Comparison of ENCODE assay signal across 9 mouse cellular contexts in genomic region chr1:136126895-136127294, GRCm38 (mm10). TPM values are rescaled to one million over a fixed set of nuclear protein-coding genes. Genes with fewer than 3 reads are reported as not detected.
DNase-seq lines count a peak whose midpoint lies in the region; ATAC-seq lines count a peak whose summit lies in the region.
"Had no signal": no experiment of that assay in that cellular context is flagged by ENCODE, and none has a peak within 500 bp of the region (broad histone marks: within the 10 kb centered on the region; RNA-seq: fewer than 3 reads in every experiment).

No protein-coding gene starts in this region.

- no peak overlapping the region for H3K9ac ChIP-seq in limb, embryonic 15.5 days
- H3K9ac ChIP-seq: hindbrain, embryonic 15.5 days; neural tube, embryonic 12.5 days had no signal

- H3K9me3 ChIP-seq in limb, embryonic 15.5 days: no peaks in the 10 kb centered on the region
- H3K9me3 ChIP-seq: hindbrain, embryonic 15.5 days; neural tube, embryonic 12.5 days had no signal

- WGBS in limb, embryonic 15.5 days: 34% methylated on average over 10 of the region's 10 CpGs

- 0 out of 2 replicates have a peak overlapping the region, but pooled peaks have one; percentile 11 for H3K27ac ChIP-seq in limb, embryonic 15.5 days
- H3K27ac ChIP-seq: hindbrain, embryonic 15.5 days; neural tube, embryonic 12.5 days had no signal

- H3K4me2 ChIP-seq in limb, embryonic 15.5 days: no peak overlapping the region
- H3K4me2 ChIP-seq: hindbrain, embryonic 15.5 days; neural tube, embryonic 12.5 days had no signal

- DNase-seq in 416B (ENCODE audit: low read depth) (peak; percentile 84), MN1 (ENCODE audit: low spot score) (peak; percentile 68)
- DNase-seq in cerebellum, postnatal 14 days: no peak
- DNase-seq in cerebellum, adult 8-10 months: no peak
- DNase-seq in embryo, embryonic 9.5 days (ENCODE audit: extremely low spot score): no peak

- peaks cover 46% of the 10 kb centered on the region for H3K4me1 ChIP-seq in limb, embryonic 15.5 days

- H3K36me3 ChIP-seq in limb, embryonic 15.5 days: no peaks in the 10 kb centered on the region
- H3K36me3 ChIP-seq: hindbrain, embryonic 15.5 days; neural tube, embryonic 12.5 days had no signal

- H3K4me3 ChIP-seq in limb, embryonic 15.5 days: no peak overlapping the region
- H3K4me3 ChIP-seq: hindbrain, embryonic 15.5 days; neural tube, embryonic 12.5 days had no signal

- H3K27me3 ChIP-seq in limb, embryonic 15.5 days: no peaks in the 10 kb centered on the region
- H3K27me3 ChIP-seq: hindbrain, embryonic 15.5 days; neural tube, embryonic 12.5 days had no signal

- peak; percentile 31 for ATAC-seq in granulocyte monocyte progenitor cell, adult 5-6 weeks (replicated peaks; ENCODE audit: poor library complexity, severe bottlenecking)
- no peak for ATAC-seq in limb, embryonic 15.5 days (ENCODE audit: insufficient number of reproducible peaks, low FRiP score, low TSS enrichment, low read depth)

RNA-seq across cellular contexts. Expression of gene Kif21b, which starts 4.3 kb away (rescaled TPM):
- total RNA-seq in granulocyte monocyte progenitor cell, adult 5-6 weeks (2014; fragmentation: Nextera tagmentation): 10.8 and 12.4 TPM in 2 replicates
- 5.6 and 6.6 TPM in 2 replicates for total RNA-seq in granulocyte monocyte progenitor cell, adult 5-6 weeks (2017)
- polyA plus RNA-seq in limb, embryonic 15.5 days (2015; fragmentation: Nextera tagmentation; extraction: Ambion mirVana): 2.1 and 2.6 TPM in 2 replicates

Comparison
In these comparisons a context has a peak if more than half of its experiments do, and no peak if none do; other contexts are left out.
1. DNase-seq: peak in 416B (single experiment) and MN1 (single experiment); none in cerebellum, postnatal 14 days (0 of 2), cerebellum, adult 8-10 months (single experiment) and embryo, embryonic 9.5 days (single experiment).